Mouse (Mus musculus) midbrain, embryonic 11.5 days (tissue): ENCODE results near the gene Ago4. TPM values are rescaled to one million over a fixed set of nuclear protein-coding genes. Genes with fewer than 3 reads are reported as not detected.

Source experiments
- ATAC-seq: fragments of 200-750 bp; cut with Nextera tagmentation; 2 replicates; pipeline ENCODE4 v1.8.0; 2017; ENCODE audit warnings: moderate TSS enrichment, moderate library complexity; ENCODE audit not compliant: low FRiP score
- DNase-seq: peaks from one replicate; pipeline ENCODE4 v3.0.0; 2015; ENCODE audit warnings: low spot score; ENCODE audit errors: missing footprints
- H3K27ac ChIP-seq: fragments of 300-500 bp; sonication (generic); 2 replicates; pipeline ENCODE4 v1.5.1; 2014; ENCODE audit warnings: low read depth, low read length
- H3K27me3 ChIP-seq: fragments of 300-500 bp; sonication (generic); 2 replicates; pipeline ENCODE4 v1.6.1; 2014; ENCODE audit warnings: mild to moderate bottlenecking, low read length, moderate library complexity, mixed read lengths; ENCODE audit not compliant: control insufficient read depth, insufficient read depth
- H3K36me3 ChIP-seq: fragments of 300-500 bp; sonication (generic); 2 replicates; pipeline ENCODE4 v1.6.1; 2014; ENCODE audit warnings: mild to moderate bottlenecking, low read length, moderate library complexity, mixed read lengths; ENCODE audit not compliant: control insufficient read depth, insufficient read depth
- H3K4me1 ChIP-seq: fragments of 300-500 bp; sonication (generic); 2 replicates; pipeline ENCODE4 v1.6.1; 2014; ENCODE audit warnings: low read length; ENCODE audit not compliant: control insufficient read depth, insufficient read depth
- H3K4me2 ChIP-seq: fragments of 300-500 bp; sonication (generic); 2 replicates; pipeline ENCODE4 v1.6.1; 2014; ENCODE audit warnings: mild to moderate bottlenecking, moderate library complexity
- H3K4me3 ChIP-seq: fragments of 300-500 bp; sonication (generic); 2 replicates; pipeline ENCODE4 v1.5.1; 2014; ENCODE audit warnings: low read depth, low read length
- H3K9ac ChIP-seq: fragments of 300-500 bp; sonication (generic); 2 replicates; pipeline ENCODE4 v1.6.1; 2014; ENCODE audit warnings: low read length
- H3K9me3 ChIP-seq: fragments of 300-500 bp; sonication (generic); 2 replicates; pipeline ENCODE4 v1.6.1; 2016; ENCODE audit warnings: low read length; ENCODE audit not compliant: control insufficient read depth
- WGBS: fragments of 180-500 bp; shearing (Covaris S2); extraction: QIAGEN DNeasy Blood & Tissue Kit; methylation state at CpG from one replicate; pipeline ENCODE4 v1.1.7; 2014; 5-methylcytosine and 5-hydroxymethylcytosine counted together
- polyA plus RNA-seq: library from polyadenylated mRNA; unstranded; fragments of >200 nt; fragmentation: Nextera tagmentation; extraction: Ambion mirVana; gene quantifications from 2 replicates; pipeline ENCODE4 v1.2.1, GENCODE M21; 2014

Gene Ago4
- polyA plus RNA-seq, 1 experiment from 2014 or later, result 3.0 TPM

DNA sequence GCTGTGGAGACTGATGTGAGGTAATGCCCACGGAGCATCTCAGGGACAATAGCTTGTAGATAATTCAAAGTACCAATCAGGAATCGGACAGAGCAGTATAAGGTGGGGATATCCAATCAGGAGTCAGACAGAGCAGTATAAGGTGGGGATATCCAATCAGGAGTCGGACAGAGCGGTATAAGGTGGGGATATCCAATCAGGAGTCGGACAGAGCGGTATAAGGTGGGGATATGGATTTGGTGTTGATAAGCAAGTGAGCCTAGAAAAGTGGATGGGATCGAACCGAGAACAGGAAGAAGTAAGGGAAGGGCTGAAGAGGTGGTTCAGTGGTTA lies 30.3 kb downstream of the Ago4 start:
- no peak for ATAC-seq

DNA sequence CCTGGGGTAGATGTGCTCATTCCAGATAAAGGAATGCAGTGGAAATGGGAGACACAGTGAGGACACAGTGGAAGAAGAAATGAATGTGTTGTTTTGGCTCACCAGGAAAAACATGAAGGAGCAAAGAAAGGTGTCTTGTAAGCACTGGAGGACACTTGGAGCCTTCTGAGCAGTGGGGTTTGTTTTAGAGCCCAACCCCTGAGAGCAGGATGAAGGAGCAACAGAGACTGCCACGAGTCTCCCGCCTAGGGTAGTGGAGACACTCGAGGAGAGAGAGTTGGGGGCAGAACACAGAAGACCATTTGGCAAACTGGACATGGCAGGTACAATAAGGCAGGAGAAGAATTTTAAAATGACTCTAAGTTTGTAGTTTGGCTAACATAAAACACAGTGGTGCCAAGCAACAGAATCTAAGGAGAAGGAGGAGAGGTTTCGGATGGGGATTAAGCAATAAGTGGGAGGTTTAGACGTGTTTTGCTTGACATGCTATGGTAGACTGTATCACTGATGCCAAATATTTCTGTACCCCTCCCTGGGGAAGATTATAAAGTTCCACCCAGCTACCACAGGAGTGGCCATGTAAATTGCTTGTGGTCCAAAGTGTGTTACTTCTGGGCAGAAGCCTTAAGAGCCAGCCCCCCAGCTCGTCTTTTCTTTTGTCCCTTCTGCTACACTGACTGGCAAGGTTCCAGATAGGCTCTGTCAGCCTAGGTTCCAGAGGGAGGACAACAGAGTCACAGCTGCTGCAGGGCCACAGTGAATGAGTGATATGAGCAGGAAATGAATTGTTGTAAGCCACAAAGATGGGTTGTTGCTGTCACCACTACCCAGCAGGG lies 30.9 kb downstream of the Ago4 start:
- H3K9me3 ChIP-seq, result no peaks in the 10 kb centered on the region
- H3K27me3 ChIP-seq, result no peaks in the 10 kb centered on the region
- no peak overlapping the region for H3K4me3 ChIP-seq
- ATAC-seq (no peak), DNase-seq (no peak)
- WGBS, result 75% methylated on average over 6 of the region's 6 CpGs
- no peak overlapping the region for H3K27ac ChIP-seq
- H3K36me3 ChIP-seq, result peaks cover 4% of the 10 kb centered on the region; the same call in 1 of the 2 replicates
- no peaks in the 10 kb centered on the region for H3K4me1 ChIP-seq
- no peak overlapping the region for H3K4me2 ChIP-seq
- H3K9ac ChIP-seq, result no peak overlapping the region

More for the DNA sequence above, 30.3 kb downstream of the Ago4 start:
- Histone ChIP-seq H3K4me3 (no peak overlapping the region), H3K4me1 (no peaks in the 10 kb centered on the region), H3K4me2 (no peak overlapping the region), H3K9ac (no peak overlapping the region), H3K36me3 (peaks cover 4% of the 10 kb centered on the region; the same call in 1 of the 2 replicates), H3K9me3 (no peaks in the 10 kb centered on the region), H3K27me3 (no peaks in the 10 kb centered on the region), H3K27ac (no peak overlapping the region)
- no peak for DNase-seq
- 50% methylated on average over 8 of the region's 8 CpGs for WGBS

DNA sequence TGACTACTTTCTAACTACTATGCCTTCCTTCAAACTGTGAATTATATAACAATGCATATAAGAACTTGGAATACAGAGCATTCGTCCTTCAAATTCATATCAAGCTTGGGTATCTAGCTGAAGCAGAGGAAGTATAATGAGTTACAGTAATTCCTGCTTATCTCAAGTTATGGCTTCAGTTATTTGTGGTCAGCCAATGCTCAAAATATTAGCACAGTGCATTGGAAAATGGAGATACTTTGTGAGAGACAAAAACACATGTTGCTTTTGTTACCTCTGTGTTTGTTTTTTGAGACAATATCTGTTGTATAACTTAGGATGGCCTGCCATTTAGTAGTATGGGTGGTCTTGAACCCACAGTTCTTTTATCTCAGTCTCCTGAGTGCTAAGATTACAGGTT lies 34.7 kb downstream of the Ago4 start:
- DNase-seq, result no peak
- Histone ChIP-seq H3K4me1 (no peaks in the 10 kb centered on the region), H3K9me3 (no peaks in the 10 kb centered on the region), H3K36me3 (no peaks in the 10 kb centered on the region), H3K27ac (no peak overlapping the region), H3K9ac (no peak overlapping the region), H3K27me3 (no peaks in the 10 kb centered on the region), H3K4me3 (no peak overlapping the region), H3K4me2 (no peak overlapping the region)
- 82% methylated on average over 1 of the region's 1 CpGs for WGBS
- ATAC-seq, result no peak

DNA sequence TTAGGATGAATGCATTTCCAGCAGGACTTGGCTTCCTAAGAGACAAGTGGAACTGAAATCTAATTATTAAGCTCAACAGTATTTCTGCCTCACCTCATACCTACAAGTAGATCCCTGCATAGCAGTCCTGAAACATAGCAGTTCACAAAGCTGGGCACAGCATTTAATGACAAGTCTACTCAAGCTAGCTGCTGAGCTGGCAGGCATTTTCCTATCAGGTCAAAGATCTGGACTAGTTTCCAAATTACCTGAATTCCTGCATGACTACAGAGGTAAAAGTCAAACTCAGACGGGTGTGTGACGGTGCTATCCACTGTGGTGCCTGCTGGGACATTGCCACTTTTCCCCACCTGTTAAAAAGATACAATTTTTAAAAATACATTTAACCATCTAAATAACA lies 36.3 kb downstream of the Ago4 start:
- no peak for DNase-seq
- Histone ChIP-seq H3K4me2 (no peak overlapping the region), H3K4me3 (no peak overlapping the region), H3K36me3 (no peaks in the 10 kb centered on the region), H3K9me3 (no peaks in the 10 kb centered on the region), H3K9ac (no peak overlapping the region), H3K4me1 (no peaks in the 10 kb centered on the region), H3K27me3 (no peaks in the 10 kb centered on the region), H3K27ac (no peak overlapping the region)
- ATAC-seq, result no peak
- WGBS, result 84% methylated on average over 2 of the region's 2 CpGs

DNA sequence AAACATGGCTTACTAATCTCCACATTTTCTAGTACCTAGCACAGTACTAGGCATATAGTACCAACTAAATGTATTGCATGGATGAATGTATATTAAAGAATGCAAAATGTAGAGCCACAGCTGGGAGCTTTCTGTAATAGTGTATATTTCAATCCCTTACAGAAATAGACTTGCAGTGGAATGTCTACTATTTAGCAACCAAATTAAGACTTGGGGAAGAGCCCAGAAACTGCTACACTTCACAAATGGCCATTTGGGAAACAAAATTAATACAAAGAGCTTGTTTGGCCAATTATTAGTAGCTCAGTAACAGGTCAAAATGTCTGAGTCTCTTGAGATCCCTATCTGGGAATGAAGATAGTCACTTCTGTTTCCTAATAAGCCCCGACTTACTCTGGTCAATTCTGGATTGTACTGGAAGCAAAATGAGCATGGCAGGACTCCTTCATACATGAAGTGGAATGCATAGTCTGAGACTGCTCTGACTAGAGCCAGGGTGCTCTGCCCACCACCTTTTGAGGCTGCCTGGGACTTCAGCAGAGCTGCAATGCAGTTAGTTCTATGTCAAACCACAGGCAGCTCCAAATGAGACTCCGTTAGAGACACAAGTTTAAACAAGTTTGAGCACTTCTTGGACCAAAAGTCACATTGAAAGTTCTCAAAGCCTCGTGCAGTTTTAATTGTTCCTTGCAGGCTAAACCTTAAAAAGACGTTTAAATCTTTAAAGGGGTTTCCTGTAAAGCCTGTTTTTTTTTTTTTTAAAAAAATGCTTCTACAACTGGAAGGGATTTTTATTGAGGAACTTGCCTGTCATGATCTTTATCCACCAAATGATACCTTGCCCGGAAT lies 37.1 kb downstream of the Ago4 start:
- no peaks in the 10 kb centered on the region for H3K36me3 ChIP-seq
- DNase-seq (no peak), ATAC-seq (no peak)
- no peak overlapping the region for H3K4me2 ChIP-seq
- no peak overlapping the region for H3K27ac ChIP-seq
- H3K4me1 ChIP-seq, result no peaks in the 10 kb centered on the region
- H3K9me3 ChIP-seq, result no peaks in the 10 kb centered on the region
- 80% methylated on average over 5 of the region's 5 CpGs for WGBS
- no peaks in the 10 kb centered on the region for H3K27me3 ChIP-seq
- H3K9ac ChIP-seq, result no peak overlapping the region
- H3K4me3 ChIP-seq, result no peak overlapping the region

DNA sequence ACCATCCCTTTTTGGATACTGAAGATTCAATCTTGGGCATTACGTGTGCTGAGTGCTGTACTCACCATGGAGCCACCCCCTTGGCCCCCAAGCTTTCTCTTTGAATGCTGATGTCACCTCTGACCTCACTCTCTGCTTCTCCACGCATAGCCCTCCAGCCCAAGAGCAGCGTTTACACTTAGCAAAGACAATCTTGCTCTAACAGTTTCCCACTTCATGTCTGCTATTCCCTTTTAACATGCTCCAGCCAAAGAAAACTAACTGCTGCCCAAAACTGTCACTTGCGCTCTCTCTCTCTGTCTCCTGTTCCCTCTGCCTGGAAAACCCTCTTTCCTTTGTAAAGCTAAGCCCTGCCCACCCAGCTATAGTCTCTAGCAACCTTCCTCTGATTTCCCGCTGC lies 37.8 kb downstream of the Ago4 start:
- DNase-seq (no peak), ATAC-seq (no peak)
- no peak overlapping the region for H3K4me2 ChIP-seq
- H3K4me1 ChIP-seq, result no peaks in the 10 kb centered on the region
- no peak overlapping the region for H3K9ac ChIP-seq
- H3K27ac ChIP-seq, result no peak overlapping the region
- no peaks in the 10 kb centered on the region for H3K9me3 ChIP-seq
- H3K4me3 ChIP-seq, result no peak overlapping the region
- WGBS, result 66% methylated on average over 5 of the region's 5 CpGs
- H3K27me3 ChIP-seq, result no peaks in the 10 kb centered on the region
- H3K36me3 ChIP-seq, result no peaks in the 10 kb centered on the region

DNA sequence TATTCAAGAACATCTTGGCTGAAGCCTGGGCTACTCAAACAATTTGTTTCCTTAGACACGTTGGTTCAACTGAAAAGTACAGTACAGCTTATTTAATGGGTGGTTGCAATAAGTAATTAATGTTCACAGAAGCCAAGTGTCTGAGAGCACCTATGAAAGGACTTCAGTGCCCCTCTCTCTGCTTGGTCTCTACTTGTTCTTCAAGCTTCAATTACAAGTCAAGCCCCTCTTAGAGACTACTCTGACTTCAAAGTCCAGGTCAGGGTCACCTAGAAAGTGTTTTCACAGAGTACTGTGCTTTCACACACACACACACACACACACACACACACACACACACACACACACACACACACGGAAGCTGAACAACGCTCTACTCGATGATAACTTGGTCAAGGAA lies 39.9 kb downstream of the Ago4 start:
- 87% methylated on average over 4 of the region's 4 CpGs for WGBS
- Histone ChIP-seq H3K9me3 (no peaks in the 10 kb centered on the region), H3K4me3 (no peak overlapping the region), H3K36me3 (no peaks in the 10 kb centered on the region), H3K9ac (no peak overlapping the region), H3K27me3 (no peaks in the 10 kb centered on the region), H3K4me2 (no peak overlapping the region), H3K27ac (no peak overlapping the region), H3K4me1 (no peaks in the 10 kb centered on the region)
- ATAC-seq, result no peak
- DNase-seq, result no peak

DNA sequence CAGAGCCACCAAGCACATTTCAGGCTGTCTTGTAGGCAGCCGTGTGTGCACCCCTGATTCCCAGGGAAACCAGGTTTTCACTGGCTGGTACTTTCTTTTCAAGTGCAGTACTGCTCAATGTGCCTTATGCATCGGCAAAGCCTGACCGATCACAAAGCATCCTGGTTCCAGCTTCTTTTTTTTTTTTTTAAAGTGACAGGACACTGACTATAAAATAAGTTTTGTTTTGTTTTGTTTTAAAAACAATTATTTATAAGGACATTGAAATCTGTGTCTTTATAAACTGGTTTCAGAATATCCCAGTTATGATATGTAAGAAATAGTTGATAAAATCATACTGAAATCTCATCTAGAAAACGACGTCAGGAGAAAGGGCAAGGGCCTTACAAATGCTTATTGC lies 41.3 kb downstream of the Ago4 start:
- no peaks in the 10 kb centered on the region for H3K36me3 ChIP-seq
- no peak overlapping the region for H3K9ac ChIP-seq
- H3K4me1 ChIP-seq, result no peaks in the 10 kb centered on the region
- DNase-seq, result no peak
- ATAC-seq, result no peak
- no peak overlapping the region for H3K27ac ChIP-seq
- no peak overlapping the region for H3K4me3 ChIP-seq
- 48% methylated on average over 5 of the region's 5 CpGs for WGBS
- H3K4me2 ChIP-seq, result no peak overlapping the region
- H3K27me3 ChIP-seq, result no peaks in the 10 kb centered on the region
- no peaks in the 10 kb centered on the region for H3K9me3 ChIP-seq

DNA sequence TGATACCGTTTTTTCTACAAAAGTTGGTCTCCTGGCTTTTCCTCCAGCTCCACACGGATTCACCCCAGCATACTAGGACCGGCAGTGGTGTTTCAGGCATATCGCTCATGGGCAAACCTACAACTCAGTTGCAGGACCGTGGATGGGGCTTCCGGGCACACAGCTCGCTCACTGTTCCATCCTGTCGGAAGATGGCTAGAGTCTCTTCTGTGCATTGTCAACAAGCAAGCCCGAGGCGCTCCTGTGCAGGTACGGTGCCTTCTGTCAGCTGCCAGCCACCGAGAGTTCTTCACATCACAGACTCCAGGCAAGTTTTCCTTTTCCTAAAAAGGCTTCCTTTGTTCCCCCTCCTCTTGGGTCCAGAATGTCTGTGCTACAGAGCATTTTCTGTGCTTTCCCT lies 42.5 kb downstream of the Ago4 start:
- Histone ChIP-seq H3K9ac (no peak overlapping the region), H3K4me1 (no peaks in the 10 kb centered on the region), H3K4me2 (no peak overlapping the region), H3K27ac (no peak overlapping the region), H3K27me3 (no peaks in the 10 kb centered on the region), H3K36me3 (no peaks in the 10 kb centered on the region), H3K9me3 (no peaks in the 10 kb centered on the region), H3K4me3 (no peak overlapping the region)
- no peak for DNase-seq
- ATAC-seq, result no peak
- 88% methylated on average over 12 of the region's 12 CpGs for WGBS
